Mouse (Mus musculus) R1 (cell line): Measurements from ENCODE around the gene Erf.
"Not testable (repeated sequence)": the region's sequence is repeated elsewhere in the genome, so short reads cannot be mapped to it uniquely, and the experiment has no call there.

Experiments
- DNase-seq: peaks from one replicate; pipeline ENCODE4 v3.0.0-alpha.2; 2018; ENCODE audit warnings: low read depth, low spot score

The Erf gene

DNA sequence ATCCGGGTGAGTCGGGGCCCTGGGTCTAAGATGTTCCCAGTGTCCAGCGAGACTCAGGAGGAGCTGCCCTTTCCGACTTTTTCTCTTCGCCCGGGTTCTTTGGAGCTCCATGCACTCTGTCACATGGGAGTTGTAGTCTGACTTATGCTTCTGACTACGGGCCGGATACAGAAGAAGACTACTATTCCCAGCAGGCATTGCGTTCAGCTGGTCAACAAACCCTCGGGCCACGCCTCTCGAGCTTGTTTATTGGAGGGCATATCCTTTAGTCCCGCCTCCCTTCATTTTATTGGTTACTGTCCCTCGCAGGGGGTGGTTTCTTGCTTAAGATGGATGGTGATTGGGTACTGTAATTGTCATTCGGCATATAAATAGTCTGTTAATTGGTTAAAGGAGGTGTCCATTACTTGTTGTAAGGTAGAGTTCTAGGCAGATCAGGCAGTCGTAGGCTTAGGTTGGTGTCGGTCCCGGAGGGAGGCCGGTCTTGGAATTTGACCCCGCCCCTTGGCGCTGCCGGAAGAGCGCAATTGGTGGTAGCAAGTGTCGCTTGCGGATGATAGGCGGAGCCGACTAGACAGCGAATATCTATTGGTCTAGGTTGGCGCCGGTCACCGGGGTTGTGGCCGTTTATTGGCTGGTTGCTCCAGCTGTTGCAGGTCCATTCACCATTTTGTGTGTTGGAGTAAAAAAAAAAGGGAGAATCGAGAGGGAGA, 17.3 kb upstream of the Erf start:
- DNase-seq = peak; percentile 100

DNA sequence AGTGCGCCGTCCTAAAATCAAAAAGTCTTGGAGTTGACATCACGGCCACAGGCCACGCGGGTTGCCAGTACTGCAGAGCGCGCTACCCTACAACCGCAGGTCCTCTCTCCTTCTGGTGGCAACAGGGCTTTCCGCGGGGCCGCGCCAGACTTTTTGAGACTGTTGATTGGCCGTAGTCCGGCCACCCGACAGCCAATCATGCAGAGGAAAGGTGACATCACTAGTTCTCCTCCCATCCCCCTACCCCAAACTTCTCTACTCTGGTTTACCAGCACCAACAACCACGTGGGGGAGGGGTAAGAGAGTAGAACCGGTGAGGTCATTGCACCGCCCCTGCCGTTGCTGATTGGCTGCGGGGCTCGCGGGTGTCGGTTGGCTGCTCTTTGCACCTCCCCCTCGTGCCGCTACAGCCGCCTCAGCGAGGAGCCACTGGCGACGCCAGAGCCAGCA, 16.8 kb upstream of the Erf start, which contains the start of gene Cic:
TSS of gene Cic (plus strand) at position 404 of the 450 bp plus-strand sequence.
- peak; percentile 100 for DNase-seq

DNA sequence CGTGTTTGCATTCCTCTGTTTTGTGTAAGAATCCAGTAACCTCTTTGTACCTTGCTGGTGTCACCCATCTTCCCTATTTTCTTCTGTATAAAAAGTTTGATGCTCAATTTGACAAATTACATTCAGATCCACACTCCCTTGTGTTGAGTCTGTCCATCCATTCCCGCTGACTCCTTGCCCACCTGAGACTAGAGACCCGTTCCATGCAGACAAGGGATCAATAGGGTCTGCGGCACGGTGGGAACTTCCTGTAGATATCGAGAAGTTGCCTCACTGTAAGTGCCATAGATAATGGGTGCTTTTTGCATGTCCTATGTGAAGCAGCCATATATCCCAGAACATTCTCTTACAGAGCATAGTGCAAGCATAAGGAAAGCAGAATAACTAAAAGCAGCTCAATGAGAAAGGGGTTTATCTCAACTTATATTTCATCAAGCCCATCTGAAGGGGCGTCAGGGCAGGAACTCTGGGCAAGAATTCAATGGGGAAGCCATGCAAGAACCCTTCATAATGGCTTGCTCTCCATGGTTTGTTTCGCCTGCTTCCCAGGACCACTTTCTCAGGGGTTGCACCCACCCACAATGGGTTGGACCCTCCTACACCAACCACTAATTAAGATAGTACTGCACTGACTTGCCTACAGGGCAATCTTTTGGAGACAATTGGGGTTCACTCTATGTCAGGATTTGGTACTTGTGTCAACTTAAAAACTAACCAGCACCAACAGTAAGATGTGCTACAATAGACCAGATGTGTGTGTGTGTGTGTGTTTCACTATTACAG, 15.8 kb upstream of the Erf start:
- no peak for DNase-seq

DNA sequence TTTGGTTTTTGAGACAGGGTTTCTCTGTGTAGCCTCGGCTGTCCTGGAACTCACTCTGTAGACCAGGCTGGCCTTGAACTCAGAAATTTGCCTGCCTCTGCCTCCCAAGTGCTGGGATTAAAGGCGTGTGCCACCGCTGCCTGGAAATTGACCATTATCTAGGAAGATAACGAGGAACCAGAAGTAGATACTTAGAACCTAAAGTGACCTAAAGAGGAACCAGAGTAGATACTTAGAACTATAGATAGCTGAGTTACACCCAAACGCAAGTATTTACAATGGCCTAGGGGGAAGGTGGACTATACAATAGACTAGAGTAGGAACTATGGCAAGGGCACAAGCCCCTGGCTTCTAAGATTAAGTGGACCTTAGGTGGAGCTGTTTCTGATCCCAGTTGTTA, 15.2 kb upstream of the Erf start:
- not testable (repeated sequence) for DNase-seq

DNA sequence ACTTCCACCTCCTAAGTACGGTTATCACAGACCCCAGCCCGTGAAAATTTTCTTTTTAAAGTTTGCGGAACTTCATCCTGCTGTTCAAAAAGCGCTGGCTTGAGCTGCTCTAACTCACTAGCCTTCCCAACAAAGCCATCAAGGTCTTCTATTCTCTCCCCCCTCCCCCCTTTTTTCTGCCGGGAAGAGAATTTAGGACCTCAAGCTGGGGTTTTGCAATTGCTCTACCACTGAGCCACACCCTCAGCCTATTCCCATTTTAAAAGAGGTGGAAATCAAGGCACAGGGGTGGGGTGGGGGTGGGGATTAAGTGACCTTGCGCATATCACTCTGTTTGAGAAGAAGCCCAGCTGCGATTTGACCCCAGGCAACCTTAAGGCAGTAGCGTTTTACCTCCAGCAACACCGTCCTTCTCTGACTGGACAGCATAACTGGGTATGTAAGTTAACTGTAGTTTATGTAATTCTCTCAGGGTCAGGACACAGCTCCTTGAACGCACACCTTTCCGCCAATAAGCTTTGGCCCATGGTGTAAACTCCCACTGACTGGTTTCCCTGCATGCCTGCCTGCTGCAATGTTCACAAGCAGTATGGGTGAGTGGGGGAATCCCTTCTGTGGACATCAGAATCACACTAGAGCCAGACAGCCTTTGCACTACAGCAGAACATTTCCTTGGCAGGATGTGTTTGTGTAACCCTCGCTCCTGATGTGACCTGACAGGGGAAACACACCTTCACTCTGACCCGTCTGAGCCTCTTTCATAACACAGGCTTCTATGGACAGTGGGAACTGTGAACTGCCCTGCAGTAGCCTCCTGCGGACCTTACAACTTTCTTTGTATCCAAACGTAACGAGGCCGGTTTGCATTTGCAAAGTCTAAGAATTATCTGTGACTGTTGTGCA, 13.7 kb upstream of the Erf start:
- peak; percentile 99 for DNase-seq

DNA sequence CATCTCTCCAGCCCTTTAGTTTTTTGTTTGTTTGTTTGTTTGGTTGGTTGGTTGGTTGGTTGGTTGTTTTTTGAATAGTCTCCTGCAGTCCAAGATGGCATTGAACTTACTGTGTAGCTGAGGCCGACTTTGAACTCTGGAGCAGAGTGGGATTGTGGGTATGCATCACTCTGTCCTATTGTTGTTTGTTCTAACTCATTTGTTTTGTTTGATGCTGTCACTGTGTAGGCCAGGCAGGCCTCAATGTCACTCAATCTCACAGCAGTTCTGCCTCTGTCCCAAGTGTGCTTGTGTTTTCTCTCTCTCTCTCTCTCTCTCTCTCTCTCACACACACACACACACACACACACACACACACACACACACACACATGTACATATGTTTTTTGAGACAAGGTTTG, 11.3 kb upstream of the Erf start:
- peak; percentile 61 for DNase-seq

DNA sequence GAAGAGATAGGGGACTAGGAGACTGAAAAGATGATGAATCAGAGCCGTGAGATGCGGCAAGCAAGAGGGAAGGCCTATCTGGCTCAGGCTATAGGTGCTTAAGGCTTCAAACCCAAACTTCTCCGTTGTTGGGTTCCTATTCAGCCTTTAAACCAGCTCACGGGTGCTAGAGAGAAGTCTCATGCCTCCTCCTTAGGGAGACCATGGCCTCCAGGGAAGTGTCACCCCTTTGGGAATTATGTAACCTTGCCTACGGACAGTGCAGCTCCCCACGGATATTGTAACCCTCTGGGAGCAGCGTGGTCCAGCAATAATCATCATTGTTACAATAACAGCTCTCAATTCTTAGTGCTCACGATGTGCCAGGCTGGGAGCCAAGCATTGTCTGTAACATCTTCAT, 1.3 kb upstream of the Erf start:
- DNase-seq = no peak

DNA sequence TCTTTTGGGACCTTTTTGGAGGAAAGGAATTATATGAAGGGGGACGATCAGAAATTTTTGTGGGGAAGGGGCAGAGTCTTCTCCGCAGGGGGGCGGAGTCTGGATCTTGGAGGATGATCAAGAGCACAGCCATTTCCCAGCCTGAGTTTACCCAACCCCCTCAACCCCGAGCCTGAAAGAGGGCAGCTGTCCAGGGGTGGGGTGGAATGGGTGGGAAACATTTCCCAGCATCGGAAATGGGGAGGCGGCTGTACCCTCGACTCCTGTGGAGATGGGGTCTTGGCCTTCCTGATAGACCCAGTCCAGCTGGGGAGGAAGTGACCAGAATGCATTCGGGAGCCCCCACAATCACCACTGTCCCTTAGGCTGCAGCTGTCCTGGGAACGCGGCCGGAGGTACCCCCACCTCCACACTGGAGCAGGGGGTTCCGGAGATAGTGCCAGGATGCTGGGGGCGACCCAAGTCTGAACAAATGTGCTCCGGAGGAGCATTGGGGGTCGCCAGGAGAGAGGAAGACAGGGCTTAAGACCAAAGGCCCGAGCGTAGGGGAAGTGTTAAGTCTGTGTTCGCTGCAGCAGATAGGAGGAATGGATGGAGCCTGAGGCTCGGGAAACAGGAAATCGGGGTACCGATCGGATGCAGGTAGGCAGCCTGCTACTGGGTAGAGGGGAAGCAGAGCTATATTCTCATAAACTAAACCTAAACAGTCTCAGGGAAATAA, 670 bp upstream of the Erf start:
- peak; percentile 93 for DNase-seq

DNA sequence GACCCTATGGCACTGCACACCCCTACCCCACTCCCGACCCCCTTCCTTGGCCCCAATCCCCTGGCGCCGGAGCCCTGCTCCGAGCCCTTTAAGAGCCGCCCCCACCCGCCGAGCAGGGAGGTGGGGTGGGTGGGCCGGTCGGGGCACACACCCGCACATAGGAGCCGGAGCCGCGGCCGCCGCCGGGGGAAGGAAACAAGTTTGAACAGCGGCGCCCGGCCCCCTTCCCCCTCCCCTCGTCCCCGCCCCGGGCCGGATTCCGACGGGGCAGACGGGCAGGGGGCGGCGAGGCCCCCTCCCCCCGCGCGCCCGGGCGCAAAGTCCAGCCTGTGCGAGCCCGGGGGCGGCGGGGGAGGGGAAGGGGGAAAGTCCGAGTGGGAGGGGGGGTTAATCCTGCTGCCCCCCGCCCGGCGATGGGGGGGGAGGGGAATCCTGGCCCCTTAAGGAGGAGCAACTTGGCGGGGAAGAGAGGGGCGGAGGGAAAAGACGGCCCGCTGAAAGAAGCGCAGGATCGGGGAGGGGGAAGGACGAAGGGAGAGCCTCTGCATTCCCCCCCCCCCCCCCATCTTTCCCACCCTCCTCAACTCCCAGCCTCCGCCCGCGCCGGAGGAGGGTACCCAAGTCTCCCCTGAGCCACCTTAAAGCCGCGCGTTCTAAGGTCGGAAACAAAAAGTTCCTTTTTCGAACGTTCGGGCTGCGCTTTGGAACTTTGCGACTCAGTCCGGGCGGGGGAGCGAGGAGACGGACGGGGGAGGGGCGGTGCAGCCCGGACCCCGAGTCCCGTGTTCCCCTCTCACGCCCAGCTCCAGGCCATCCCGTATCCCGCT, 1.0 kb downstream of the Erf start:
- DNase-seq = peak; percentile 88

DNA sequence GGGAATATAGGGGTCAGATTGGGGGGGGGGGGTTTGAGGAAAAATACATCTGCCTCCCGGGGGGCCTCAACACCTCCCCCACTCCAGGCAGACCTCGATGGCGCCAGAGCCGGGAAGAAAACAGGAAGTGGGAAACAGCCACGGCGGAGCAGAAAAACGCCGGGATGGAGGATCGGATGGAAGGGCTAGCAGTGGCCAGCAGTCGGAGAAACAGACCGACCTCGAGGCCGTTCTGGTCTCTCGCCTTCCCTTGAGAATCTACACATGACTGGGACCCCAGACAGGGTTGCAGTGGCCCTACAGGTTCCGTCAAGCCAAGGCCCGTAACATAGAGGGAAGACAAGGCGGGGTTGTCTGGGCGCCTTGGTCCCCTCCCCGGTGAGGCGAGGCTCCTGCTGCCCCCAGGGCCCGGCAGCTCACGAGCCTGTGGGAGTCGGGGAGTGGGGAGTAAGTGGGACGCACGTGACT, 1.7 kb downstream of the Erf start:
- peak; percentile 39 for DNase-seq

DNA sequence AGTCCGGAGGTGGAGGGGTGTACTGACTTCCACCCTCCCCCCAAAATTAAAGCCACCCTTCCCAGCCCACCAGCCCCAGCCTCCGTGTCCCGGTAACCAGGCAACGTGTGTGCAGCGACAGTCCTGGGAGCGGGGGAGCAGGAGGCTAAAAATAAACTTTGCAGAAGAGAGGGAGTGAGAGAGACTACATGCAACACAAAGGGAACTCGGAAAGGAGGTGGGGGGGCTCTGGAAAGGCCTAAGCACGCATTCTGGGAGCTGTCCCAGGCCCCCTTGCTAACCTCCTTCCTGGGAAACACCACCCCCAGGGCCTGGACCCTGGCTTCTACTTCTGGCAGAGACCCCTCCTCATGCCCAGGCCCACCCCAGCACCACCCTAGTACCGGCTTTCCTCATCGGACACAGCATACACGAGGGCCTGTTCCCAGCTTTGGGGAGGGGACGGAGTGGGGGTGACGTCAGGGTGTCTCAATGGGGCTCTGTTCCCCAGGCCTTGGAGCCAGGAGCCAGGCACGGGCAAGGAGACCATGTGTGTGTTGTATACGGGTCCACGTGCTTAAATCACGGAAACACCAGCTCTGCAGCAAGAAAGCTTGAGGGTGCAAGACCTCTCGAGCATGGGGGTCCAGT, 2.4 kb downstream of the Erf start:
- DNase-seq = peak; percentile 66

DNA sequence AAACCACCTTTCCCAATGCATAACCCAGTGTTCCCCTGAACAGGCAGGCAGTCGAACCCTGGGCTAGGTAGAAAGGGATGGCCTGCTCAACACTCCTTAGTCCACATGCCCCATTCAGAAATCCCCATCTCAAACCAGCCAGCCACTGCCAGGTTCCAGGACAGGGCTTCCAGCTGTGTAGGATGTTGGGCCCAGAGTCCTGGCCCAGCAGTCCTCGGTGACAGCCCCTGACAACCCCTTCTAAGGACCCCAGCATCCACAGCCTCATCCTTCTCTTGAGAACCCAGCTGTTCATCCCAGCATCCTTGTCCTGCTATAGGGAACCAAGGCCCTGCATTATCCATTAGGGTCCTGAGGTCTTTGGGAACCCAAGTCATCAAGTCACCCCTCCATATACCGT, 3.1 kb downstream of the Erf start:
- DNase-seq = no peak

DNA sequence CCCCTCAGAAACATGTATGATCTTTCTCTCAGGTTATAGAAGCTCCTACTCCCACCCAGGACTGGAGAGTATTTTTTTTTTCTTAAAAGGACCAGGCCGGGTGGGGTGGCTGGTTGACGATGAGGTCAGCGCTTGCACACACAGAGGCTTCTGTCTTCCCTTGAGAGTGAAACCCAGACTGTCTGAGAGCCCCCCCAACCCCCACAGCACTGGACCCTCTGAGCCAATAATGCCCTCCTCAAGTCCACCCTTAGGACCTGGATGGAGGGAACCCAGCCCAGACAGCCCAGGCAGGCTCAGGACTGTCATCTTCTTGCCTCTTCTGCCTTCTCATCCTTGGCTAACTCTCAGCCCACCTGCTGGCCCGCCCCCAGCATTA, 3.8 kb downstream of the Erf start:
- no peak for DNase-seq

DNA sequence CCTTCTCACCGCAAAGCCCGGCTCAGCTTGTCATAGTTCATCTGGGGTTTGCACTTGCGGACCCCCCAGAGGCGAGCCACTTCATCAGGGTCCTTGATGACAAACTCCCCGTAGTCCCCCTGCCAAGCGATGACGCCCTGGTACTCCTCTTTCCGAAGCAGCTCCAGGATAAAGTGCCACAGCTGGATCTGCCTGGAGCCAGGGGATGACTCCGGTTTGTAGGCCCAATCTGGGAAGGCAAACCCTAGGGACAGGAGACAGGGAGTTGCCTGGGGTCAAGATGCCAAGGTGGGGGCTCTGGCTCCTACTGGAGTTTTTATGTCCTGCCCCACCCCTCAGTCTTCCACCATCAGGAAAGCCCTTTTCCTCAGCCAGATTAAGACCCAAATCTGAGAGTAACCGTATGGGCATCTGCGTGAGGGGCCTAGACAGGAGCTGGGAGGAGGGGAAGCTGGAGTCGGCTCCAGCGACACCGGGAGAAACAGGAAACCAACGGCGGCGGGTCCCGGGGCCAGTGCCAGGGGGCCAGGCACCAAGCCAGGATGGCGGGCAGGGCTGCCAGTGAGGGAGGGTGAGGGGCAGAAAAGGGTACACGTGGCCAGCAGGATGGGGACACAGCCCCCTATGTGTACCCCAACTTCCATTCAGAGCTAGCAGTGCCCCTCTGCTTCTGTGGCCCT, 4.3 kb downstream of the Erf start:
- no peak for DNase-seq

DNA sequence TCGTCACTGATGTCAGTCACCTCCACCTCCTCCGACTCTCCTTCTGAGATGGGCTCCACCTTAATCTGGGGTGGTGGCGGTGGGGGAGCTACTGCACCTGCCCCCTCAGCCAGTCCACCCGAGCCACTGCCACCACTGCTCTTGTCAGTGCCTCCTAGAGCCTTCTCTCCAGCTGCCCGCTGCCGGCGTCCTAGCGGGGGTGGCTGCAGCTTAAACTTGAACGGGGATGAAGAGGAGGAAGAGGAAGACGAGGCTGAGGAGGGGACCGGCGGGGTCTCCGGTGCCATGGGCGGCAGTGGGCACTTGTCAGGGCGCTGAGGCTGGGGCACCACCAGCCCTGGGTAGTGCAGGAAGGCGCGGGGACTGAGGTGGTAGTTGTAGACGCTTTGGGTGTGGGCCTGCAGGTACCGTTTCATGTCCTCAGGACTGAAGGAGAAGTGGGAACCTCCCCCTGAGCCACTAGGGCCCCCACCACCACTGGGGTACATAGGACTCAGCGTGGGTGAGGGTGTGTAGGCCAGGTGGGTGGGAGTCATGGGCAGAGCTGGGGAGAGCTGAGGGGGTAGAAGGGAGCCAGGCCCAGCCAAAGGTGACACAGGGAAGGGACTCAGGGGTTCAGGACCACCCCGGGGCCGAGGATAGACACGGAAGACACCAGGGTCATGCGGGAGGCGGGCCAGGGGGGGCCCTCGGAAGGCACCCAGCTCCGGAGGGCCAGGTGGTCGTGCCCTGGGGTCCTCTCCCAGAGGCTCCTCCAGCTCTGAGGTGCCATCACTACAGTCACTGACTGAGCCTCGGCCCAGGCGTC, 5.8 kb downstream of the Erf start:
- no peak for DNase-seq

DNA sequence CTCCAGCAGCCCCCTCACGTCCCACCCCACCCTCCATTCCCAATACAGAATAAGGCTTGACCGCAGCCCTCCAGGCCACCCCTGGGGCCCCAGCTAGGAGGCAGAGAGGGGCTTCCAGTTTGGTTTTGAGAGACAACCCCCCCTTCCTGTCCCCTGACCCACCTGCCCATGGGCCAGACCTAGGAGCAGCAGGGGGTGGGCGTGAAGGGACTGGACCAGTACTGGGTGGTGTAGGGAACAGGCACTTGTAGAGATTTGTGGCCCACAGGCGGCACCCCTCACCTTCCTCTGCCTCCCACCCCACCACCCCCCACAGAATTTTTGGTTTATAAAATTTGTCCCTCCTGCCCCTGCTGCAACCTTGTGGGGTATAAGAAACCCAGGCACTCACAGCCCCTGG, 7.2 kb downstream of the Erf start:
- no peak for DNase-seq

DNA sequence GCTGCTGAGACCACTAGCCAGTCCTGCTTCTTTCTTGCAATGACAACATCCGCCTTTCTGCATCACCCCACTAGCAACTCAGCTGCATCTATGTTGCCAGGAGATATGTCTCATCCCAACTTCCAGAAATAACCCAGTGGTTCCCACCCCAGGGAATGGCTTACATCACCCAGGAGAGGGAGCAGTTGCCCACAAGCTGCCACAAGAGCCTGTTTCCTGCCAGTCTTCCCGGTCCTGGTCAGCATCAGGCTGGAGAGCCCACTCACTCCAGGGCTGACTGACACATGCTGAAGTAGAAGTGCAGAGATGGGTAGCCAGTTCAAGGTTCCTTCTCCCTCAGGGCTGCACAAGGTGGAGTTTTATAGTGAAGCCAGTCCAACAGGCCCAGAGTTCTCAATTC, 9.5 kb downstream of the Erf start:
- DNase-seq = peak; percentile 77

DNA sequence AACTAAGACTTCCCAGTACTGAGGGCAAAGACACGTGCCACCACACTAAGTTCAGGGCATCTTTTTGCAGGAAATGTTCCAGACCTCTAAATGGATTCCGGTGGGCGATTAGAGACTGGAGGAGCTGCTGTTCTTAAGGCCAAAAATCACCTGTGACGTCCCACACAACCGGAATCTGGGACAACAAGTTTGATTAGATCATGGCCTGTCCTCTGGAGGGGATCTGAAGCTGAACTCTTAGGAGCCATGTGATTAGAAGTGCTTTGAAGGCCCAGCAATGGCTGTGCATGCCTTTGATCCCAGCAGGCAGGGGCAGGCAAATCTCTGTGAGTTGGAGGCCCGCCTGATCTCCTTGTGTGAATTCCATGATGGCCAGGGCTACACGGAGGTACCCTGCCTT, 9.9 kb downstream of the Erf start:
- no peak for DNase-seq
